Mouse (Mus musculus) spleen, adult 18-20 months (tissue): ENCODE data around the gene Kcnc4.

Source experiments
- DNase-seq, 2 experiments: peaks; one replicate each; pipeline ENCODE4 v3.0.0; 2022; ENCODE audit warnings: mixed read lengths in 2 of 2

Gene Kcnc4

GRCm38 (mm10) chr3:107454280-107454679, 5.1 kb downstream of the Kcnc4 start:
- DNase-seq = no peak

- DNase-seq = no peak
Observed at GRCm38 (mm10) chr3:107446822-107447221, 12.5 kb downstream of the Kcnc4 start.

GRCm38 (mm10) chr3:107443866-107444265, 15.5 kb downstream of the Kcnc4 start:
- no peak for DNase-seq

GRCm38 (mm10) chr3:107442191-107442590, 17.2 kb downstream of the Kcnc4 start:
- DNase-seq = no peak

GRCm38 (mm10) chr3:107441306-107441705, 18.0 kb downstream of the Kcnc4 start:
- no peak for DNase-seq

- DNase-seq = no peak
Observed at GRCm38 (mm10) chr3:107439280-107439679, 20.1 kb downstream of the Kcnc4 start.

GRCm38 (mm10) chr3:107437666-107438065, 21.7 kb downstream of the Kcnc4 start:
- DNase-seq = no peak

- no peak for DNase-seq
Observed at GRCm38 (mm10) chr3:107436434-107436833, 22.9 kb downstream of the Kcnc4 start.

GRCm38 (mm10) chr3:107433614-107434013, 25.7 kb downstream of the Kcnc4 start:
- DNase-seq = no peak

GRCm38 (mm10) chr3:107431268-107431667, 28.1 kb downstream of the Kcnc4 start:
- DNase-seq = no peak

- DNase-seq = no peak
Observed at GRCm38 (mm10) chr3:107424258-107425041, 34.9 kb downstream of the Kcnc4 start.

GRCm38 (mm10) chr3:107420156-107420555, 39.2 kb downstream of the Kcnc4 start:
- no peak for DNase-seq

GRCm38 (mm10) chr3:107417287-107417644, 42.1 kb downstream of the Kcnc4 start:
- DNase-seq = no peak

GRCm38 (mm10) chr3:107416541-107417286, 42.6 kb downstream of the Kcnc4 start:
- DNase-seq = no peak

GRCm38 (mm10) chr3:107413093-107413492, 46.3 kb downstream of the Kcnc4 start:
- no peak for DNase-seq

GRCm38 (mm10) chr3:107412509-107412908, 46.8 kb downstream of the Kcnc4 start:
- no peak for DNase-seq

- DNase-seq = no peak
Observed at GRCm38 (mm10) chr3:107411669-107412068, 47.7 kb downstream of the Kcnc4 start.

GRCm38 (mm10) chr3:107401401-107401800, 58.0 kb downstream of the Kcnc4 start:
- no peak for DNase-seq

GRCm38 (mm10) chr3:107399991-107400640, 59.2 kb downstream of the Kcnc4 start:
- no peak for DNase-seq

- no peak for DNase-seq
Observed at GRCm38 (mm10) chr3:107391198-107391597, 68.2 kb downstream of the Kcnc4 start.
